Mouse (Mus musculus) neural tube, embryonic 15.5 days (tissue): ENCODE results near the gene Frs2. TPM values are rescaled to one million over a fixed set of nuclear protein-coding genes. Genes with fewer than 3 reads are reported as not detected.
"Not testable (repeated sequence)": the region's sequence is repeated elsewhere in the genome, so short reads cannot be mapped to it uniquely, and the experiment has no call there.

Source experiments
- ATAC-seq: fragments of 200-750 bp; cut with Nextera tagmentation; 2 replicates; pipeline ENCODE4 v1.8.0; 2017; ENCODE audit warnings: mild to moderate bottlenecking, moderate TSS enrichment, moderate library complexity; ENCODE audit not compliant: low FRiP score
- H3K27ac ChIP-seq: fragments of 300-500 bp; sonication (generic); replicated peaks from 2 replicates; pipeline ENCODE4 v1.5.1; 2015; ENCODE audit warnings: mild to moderate bottlenecking, inconsistent platforms
- H3K27me3 ChIP-seq: fragments of 300-500 bp; sonication (generic); replicated peaks from 2 replicates; pipeline ENCODE4 v1.6.1; 2015; ENCODE audit warnings: inconsistent platforms
- H3K36me3 ChIP-seq: fragments of 300-500 bp; sonication (generic); 2 replicates; pipeline ENCODE4 v1.6.1; 2015; ENCODE audit warnings: inconsistent platforms
- H3K4me1 ChIP-seq: fragments of 300-500 bp; sonication (generic); 2 replicates; pipeline ENCODE4 v1.6.1; 2015; ENCODE audit warnings: inconsistent platforms
- H3K4me2 ChIP-seq: fragments of 300-500 bp; sonication (generic); 2 replicates; pipeline ENCODE4 v1.6.1; 2015; ENCODE audit warnings: inconsistent platforms, mild to moderate bottlenecking, moderate library complexity
- H3K4me3 ChIP-seq: fragments of 300-500 bp; sonication (generic); replicated peaks from 2 replicates; pipeline ENCODE4 v1.5.1; 2015; ENCODE audit warnings: mild to moderate bottlenecking, inconsistent platforms
- H3K9ac ChIP-seq: fragments of 300-500 bp; sonication (generic); replicated peaks from 2 replicates; pipeline ENCODE4 v1.6.1; 2015; ENCODE audit warnings: mild to moderate bottlenecking, inconsistent platforms
- H3K9me3 ChIP-seq: fragments of 300-500 bp; sonication (generic); replicated peaks from 2 replicates; pipeline ENCODE4 v1.6.1; 2016; ENCODE audit warnings: inconsistent platforms
- WGBS: fragments of 180-500 bp; shearing (Covaris S2); methylation state at CpG from one replicate; pipeline ENCODE4 v1.1.7; 2015; ENCODE audit warnings: mixed read lengths; 5-methylcytosine and 5-hydroxymethylcytosine counted together
- polyA plus RNA-seq: library from polyadenylated mRNA; unstranded; fragments of >200 nt; fragmentation: Nextera tagmentation; extraction: Ambion mirVana; gene quantifications from 2 replicates; pipeline ENCODE4 v1.2.1, GENCODE M21; 2015

Gene Frs2
- polyA plus RNA-seq, 1 experiment from 2014 or later = 21.4 TPM

GRCm38 (mm10) chr10:117145546-117146265 lies 2.6 kb downstream of the Frs2 start:
- H3K4me2 ChIP-seq = no peak overlapping the region
- H3K9me3 ChIP-seq = no peaks in the 10 kb centered on the region
- no peaks in the 10 kb centered on the region for H3K36me3 ChIP-seq
- H3K4me1 ChIP-seq = peaks cover 52% of the 10 kb centered on the region
- H3K9ac ChIP-seq = no peak overlapping the region
- H3K27me3 ChIP-seq = no peaks in the 10 kb centered on the region
- ATAC-seq = no peak
- WGBS = 80% methylated on average over 8 of the region's 8 CpGs
- H3K4me3 ChIP-seq = no peak overlapping the region
- no peak overlapping the region for H3K27ac ChIP-seq

- Histone ChIP-seq H3K4me2 (no peak overlapping the region), H3K4me1 (peaks cover 44% of the 10 kb centered on the region), H3K9ac (no peak overlapping the region), H3K4me3 (no peak overlapping the region), H3K9me3 (no peaks in the 10 kb centered on the region), H3K27me3 (no peaks in the 10 kb centered on the region), H3K27ac (no peak overlapping the region), H3K36me3 (no peaks in the 10 kb centered on the region)
- WGBS = 65% methylated on average over 6 of the region's 6 CpGs
- no peak for ATAC-seq
Measured at GRCm38 (mm10) chr10:117144628-117145027, 3.7 kb downstream of the Frs2 start.

- no peak for ATAC-seq
- WGBS = 88% methylated on average over 4 of the region's 4 CpGs
- Histone ChIP-seq H3K4me1 (peaks cover 39% of the 10 kb centered on the region), H3K4me3 (no peak overlapping the region), H3K27ac (no peak overlapping the region), H3K9ac (no peak overlapping the region), H3K27me3 (no peaks in the 10 kb centered on the region), H3K4me2 (no peak overlapping the region), H3K9me3 (no peaks in the 10 kb centered on the region), H3K36me3 (no peaks in the 10 kb centered on the region)
Measured at GRCm38 (mm10) chr10:117144071-117144470, 4.3 kb downstream of the Frs2 start.

GRCm38 (mm10) chr10:117143311-117143710 lies 5.0 kb downstream of the Frs2 start:
- Histone ChIP-seq H3K27ac (no peak overlapping the region), H3K27me3 (no peaks in the 10 kb centered on the region), H3K4me3 (no peak overlapping the region), H3K36me3 (no peaks in the 10 kb centered on the region), H3K4me2 (no peak overlapping the region), H3K9me3 (no peaks in the 10 kb centered on the region), H3K4me1 (peaks cover 37% of the 10 kb centered on the region), H3K9ac (no peak overlapping the region)
- no peak for ATAC-seq
- WGBS = 96% methylated on average over 2 of the region's 2 CpGs

GRCm38 (mm10) chr10:117141939-117142552 lies 6.3 kb downstream of the Frs2 start:
- H3K9me3 ChIP-seq = no peaks in the 10 kb centered on the region
- H3K4me3 ChIP-seq = no peak overlapping the region
- H3K36me3 ChIP-seq = no peaks in the 10 kb centered on the region
- no peak overlapping the region for H3K9ac ChIP-seq
- H3K27ac ChIP-seq = no peak overlapping the region
- H3K4me1 ChIP-seq = peaks cover 31% of the 10 kb centered on the region
- 68% methylated on average over 7 of the region's 7 CpGs for WGBS
- no peaks in the 10 kb centered on the region for H3K27me3 ChIP-seq
- no peak overlapping the region for H3K4me2 ChIP-seq
- no peak for ATAC-seq

GRCm38 (mm10) chr10:117131506-117131905 lies 16.8 kb downstream of the Frs2 start:
- H3K36me3 ChIP-seq, ATAC-seq, H3K4me2 ChIP-seq, H3K27me3 ChIP-seq, H3K9ac ChIP-seq, H3K9me3 ChIP-seq, H3K27ac ChIP-seq, H3K4me3 ChIP-seq, H3K4me1 ChIP-seq: not testable (repeated sequence)
- WGBS = 94% methylated on average over 5 of the region's 5 CpGs

- ATAC-seq = no peak
- Histone ChIP-seq H3K9ac (no peak overlapping the region), H3K9me3 (no peaks in the 10 kb centered on the region), H3K27me3 (no peaks in the 10 kb centered on the region), H3K4me1 (0 out of 2 replicates have a peak, but pooled peaks cover 4% of the 10 kb centered on the region), H3K4me2 (no peak overlapping the region), H3K27ac (no peak overlapping the region), H3K36me3 (no peaks in the 10 kb centered on the region), H3K4me3 (no peak overlapping the region)
- 89% methylated on average over 6 of the region's 6 CpGs for WGBS
Measured at GRCm38 (mm10) chr10:117130037-117130436, 18.3 kb downstream of the Frs2 start.

GRCm38 (mm10) chr10:117128693-117129092 lies 19.6 kb downstream of the Frs2 start:
- H3K27ac ChIP-seq = no peak overlapping the region
- H3K4me2 ChIP-seq = no peak overlapping the region
- H3K9ac ChIP-seq = no peak overlapping the region
- ATAC-seq = no peak
- no peaks in the 10 kb centered on the region for H3K36me3 ChIP-seq
- H3K9me3 ChIP-seq = no peaks in the 10 kb centered on the region
- H3K4me1 ChIP-seq = 0 out of 2 replicates have a peak, but pooled peaks cover 1% of the 10 kb centered on the region
- no peaks in the 10 kb centered on the region for H3K27me3 ChIP-seq
- 94% methylated on average over 2 of the region's 2 CpGs for WGBS
- no peak overlapping the region for H3K4me3 ChIP-seq

- H3K4me2 ChIP-seq = no peak overlapping the region
- no peaks in the 10 kb centered on the region for H3K9me3 ChIP-seq
- 73% methylated on average over 2 of the region's 2 CpGs for WGBS
- no peaks in the 10 kb centered on the region for H3K36me3 ChIP-seq
- ATAC-seq = no peak
- no peak overlapping the region for H3K9ac ChIP-seq
- no peak overlapping the region for H3K27ac ChIP-seq
- no peak overlapping the region for H3K4me3 ChIP-seq
- H3K4me1 ChIP-seq = 0 out of 2 replicates have a peak, but pooled peaks cover 3% of the 10 kb centered on the region
- H3K27me3 ChIP-seq = no peaks in the 10 kb centered on the region
Measured at GRCm38 (mm10) chr10:117127480-117127879, 20.9 kb downstream of the Frs2 start.

- ATAC-seq = no peak
- 0 out of 2 replicates have a peak, but pooled peaks cover 3% of the 10 kb centered on the region for H3K4me1 ChIP-seq
- 89% methylated on average over 1 of the region's 1 CpGs for WGBS
- no peak overlapping the region for H3K9ac ChIP-seq
- no peaks in the 10 kb centered on the region for H3K27me3 ChIP-seq
- no peak overlapping the region for H3K4me2 ChIP-seq
- no peak overlapping the region for H3K27ac ChIP-seq
- H3K9me3 ChIP-seq = no peaks in the 10 kb centered on the region
- H3K36me3 ChIP-seq = no peaks in the 10 kb centered on the region
- H3K4me3 ChIP-seq = no peak overlapping the region
Measured at GRCm38 (mm10) chr10:117126719-117127118, 21.6 kb downstream of the Frs2 start.

GRCm38 (mm10) chr10:117126233-117126632 lies 22.1 kb downstream of the Frs2 start:
- 44% methylated on average over 4 of the region's 4 CpGs for WGBS
- Histone ChIP-seq H3K4me1 (0 out of 2 replicates have a peak, but pooled peaks cover 3% of the 10 kb centered on the region), H3K9ac (no peak overlapping the region), H3K27ac (no peak overlapping the region), H3K36me3 (no peaks in the 10 kb centered on the region), H3K9me3 (no peaks in the 10 kb centered on the region), H3K4me3 (no peak overlapping the region), H3K27me3 (no peaks in the 10 kb centered on the region), H3K4me2 (no peak overlapping the region)
- ATAC-seq = no peak

- no peaks in the 10 kb centered on the region for H3K27me3 ChIP-seq
- H3K36me3 ChIP-seq = no peaks in the 10 kb centered on the region
- WGBS = 86% methylated on average over 3 of the region's 3 CpGs
- ATAC-seq = no peak
- H3K4me2 ChIP-seq = no peak overlapping the region
- H3K4me3 ChIP-seq = no peak overlapping the region
- H3K9me3 ChIP-seq = no peaks in the 10 kb centered on the region
- 0 out of 2 replicates have a peak, but pooled peaks cover 3% of the 10 kb centered on the region for H3K4me1 ChIP-seq
- H3K9ac ChIP-seq = no peak overlapping the region
- H3K27ac ChIP-seq = no peak overlapping the region
Measured at GRCm38 (mm10) chr10:117121448-117121847, 26.9 kb downstream of the Frs2 start.
